Mouse (Mus musculus) hindbrain, embryonic 15.5 days (tissue): ENCODE measurements around the gene Traf4. TPM values are rescaled to one million over a fixed set of nuclear protein-coding genes. Genes with fewer than 3 reads are reported as not detected.

Source experiments
- ATAC-seq: fragments of 200-750 bp; cut with Nextera tagmentation; 2 replicates; pipeline ENCODE4 v1.8.0; 2017; ENCODE audit warnings: low read depth, moderate number of reproducible peaks, moderate TSS enrichment; ENCODE audit not compliant: low FRiP score
- H3K27ac ChIP-seq: fragments of 300-500 bp; sonication (generic); replicated peaks from 2 replicates; pipeline ENCODE4 v1.5.1; 2015; ENCODE audit warnings: mild to moderate bottlenecking, inconsistent platforms
- H3K27me3 ChIP-seq: fragments of 300-500 bp; sonication (generic); 2 replicates; pipeline ENCODE4 v1.6.1; 2015; ENCODE audit warnings: control low read depth, inconsistent platforms
- H3K36me3 ChIP-seq: fragments of 300-500 bp; sonication (generic); 2 replicates; pipeline ENCODE4 v1.6.1; 2015; ENCODE audit warnings: control low read depth, inconsistent platforms
- H3K4me1 ChIP-seq: fragments of 300-500 bp; sonication (generic); replicated peaks from 2 replicates; pipeline ENCODE4 v1.6.1; 2015; ENCODE audit warnings: control low read depth, inconsistent platforms
- H3K4me2 ChIP-seq: fragments of 300-500 bp; sonication (generic); 2 replicates; pipeline ENCODE4 v1.6.1; 2015; ENCODE audit warnings: moderate library complexity, mild to moderate bottlenecking, inconsistent platforms
- H3K4me3 ChIP-seq: fragments of 300-500 bp; sonication (generic); 2 replicates; pipeline ENCODE4 v1.5.1; 2015; ENCODE audit warnings: mild to moderate bottlenecking, inconsistent platforms
- H3K9ac ChIP-seq: fragments of 300-500 bp; sonication (generic); 2 replicates; pipeline ENCODE4 v1.6.1; 2015; ENCODE audit warnings: inconsistent platforms
- H3K9me3 ChIP-seq: fragments of 300-500 bp; sonication (generic); 2 replicates; pipeline ENCODE4 v1.6.1; 2016; ENCODE audit warnings: control low read depth, inconsistent platforms
- WGBS: fragments of 180-500 bp; shearing (Covaris S2); methylation state at CpG from one replicate; pipeline ENCODE4 v1.1.7; 2015; 5-methylcytosine and 5-hydroxymethylcytosine counted together
- polyA plus RNA-seq: library from polyadenylated mRNA; unstranded; fragments of >200 nt; fragmentation: Nextera tagmentation; extraction: Ambion mirVana; gene quantifications from 2 replicates; pipeline ENCODE4 v1.2.1, GENCODE M21; 2015

Gene Traf4
- polyA plus RNA-seq, 1 experiment from 2014 or later: 102 TPM

GRCm38 (mm10) chr11:78171328-78171727 lies 5.9 kb upstream of the Traf4 start:
- Histone ChIP-seq H3K4me1 (peaks cover 6% of the 10 kb centered on the region), H3K4me2 (no peak overlapping the region), H3K4me3 (no peak overlapping the region), H3K9ac (no peak overlapping the region), H3K27me3 (no peaks in the 10 kb centered on the region), H3K27ac (no peak overlapping the region), H3K36me3 (no peaks in the 10 kb centered on the region), H3K9me3 (no peaks in the 10 kb centered on the region)
- no peak for ATAC-seq
- WGBS: 64% methylated on average over 4 of the region's 4 CpGs

- no peak for ATAC-seq
- Histone ChIP-seq H3K27ac (no peak overlapping the region), H3K4me2 (no peak overlapping the region), H3K4me3 (no peak overlapping the region), H3K27me3 (no peaks in the 10 kb centered on the region), H3K4me1 (peaks cover 9% of the 10 kb centered on the region), H3K9me3 (no peaks in the 10 kb centered on the region), H3K9ac (no peak overlapping the region), H3K36me3 (no peaks in the 10 kb centered on the region)
- WGBS: 93% methylated on average over 15 of the region's 15 CpGs
Observed at GRCm38 (mm10) chr11:78170306-78170705, 4.9 kb upstream of the Traf4 start.

- H3K4me2 ChIP-seq: no peak overlapping the region
- no peaks in the 10 kb centered on the region for H3K27me3 ChIP-seq
- H3K4me3 ChIP-seq: no peak overlapping the region
- H3K4me1 ChIP-seq: peaks cover 11% of the 10 kb centered on the region
- H3K9me3 ChIP-seq: no peaks in the 10 kb centered on the region
- H3K9ac ChIP-seq: no peak overlapping the region
- H3K27ac ChIP-seq: no peak overlapping the region
- H3K36me3 ChIP-seq: no peaks in the 10 kb centered on the region
- no peak for ATAC-seq
- WGBS: 66% methylated on average over 19 of the region's 19 CpGs
Observed at GRCm38 (mm10) chr11:78168541-78169468, 3.4 kb upstream of the Traf4 start.

- no peak for ATAC-seq
- peaks cover 25% of the 10 kb centered on the region for H3K4me1 ChIP-seq
- H3K36me3 ChIP-seq: no peaks in the 10 kb centered on the region
- WGBS: 89% methylated on average over 14 of the region's 14 CpGs
- no peak overlapping the region for H3K9ac ChIP-seq
- no peaks in the 10 kb centered on the region for H3K9me3 ChIP-seq
- no peak overlapping the region for H3K27ac ChIP-seq
- no peak overlapping the region for H3K4me3 ChIP-seq
- no peak overlapping the region for H3K4me2 ChIP-seq
- H3K27me3 ChIP-seq: no peaks in the 10 kb centered on the region
Observed at GRCm38 (mm10) chr11:78167257-78167959, 2.0 kb upstream of the Traf4 start.

- no peak overlapping the region for H3K27ac ChIP-seq
- ATAC-seq: no peak
- H3K9me3 ChIP-seq: no peaks in the 10 kb centered on the region
- H3K4me3 ChIP-seq: no peak overlapping the region
- no peaks in the 10 kb centered on the region for H3K27me3 ChIP-seq
- no peaks in the 10 kb centered on the region for H3K36me3 ChIP-seq
- 80% methylated on average over 6 of the region's 6 CpGs for WGBS
- H3K4me1 ChIP-seq: peaks cover 32% of the 10 kb centered on the region
- no peak overlapping the region for H3K4me2 ChIP-seq
- no peak overlapping the region for H3K9ac ChIP-seq
Observed at GRCm38 (mm10) chr11:78166640-78167039, 1.3 kb upstream of the Traf4 start.

- Histone ChIP-seq H3K4me1 (peaks cover 37% of the 10 kb centered on the region), H3K27me3 (no peaks in the 10 kb centered on the region), H3K36me3 (no peaks in the 10 kb centered on the region), H3K4me2 (peak overlapping the region; percentile 63), H3K4me3 (peak overlapping the region; percentile 80), H3K9ac (peak overlapping the region; percentile 37), H3K9me3 (no peaks in the 10 kb centered on the region), H3K27ac (peak overlapping the region; percentile 94)
- no peak for ATAC-seq
- 54% methylated on average over 4 of the region's 4 CpGs for WGBS
Observed at GRCm38 (mm10) chr11:78166161-78166560, 772 bp upstream of the Traf4 start.

- no peaks in the 10 kb centered on the region for H3K9me3 ChIP-seq
- 3% methylated on average over 16 of the region's 16 CpGs for WGBS
- peak overlapping the region; percentile 63 for H3K4me2 ChIP-seq
- no peaks in the 10 kb centered on the region for H3K27me3 ChIP-seq
- ATAC-seq: peak; percentile 53
- peaks cover 3% of the 10 kb centered on the region for H3K36me3 ChIP-seq
- peak overlapping the region; percentile 80 for H3K4me3 ChIP-seq
- H3K4me1 ChIP-seq: peaks cover 39% of the 10 kb centered on the region
- H3K9ac ChIP-seq: peak overlapping the region; percentile 37
- H3K27ac ChIP-seq: peak overlapping the region; percentile 94
Observed at GRCm38 (mm10) chr11:78165761-78166109, 346 bp upstream of the Traf4 start.

GRCm38 (mm10) chr11:78164604-78164923 lies 825 bp downstream of the Traf4 start:
- Histone ChIP-seq H3K27ac (peak overlapping the region; percentile 94), H3K4me3 (peak overlapping the region; percentile 80), H3K9ac (peak overlapping the region; percentile 94), H3K4me1 (peaks cover 39% of the 10 kb centered on the region), H3K9me3 (no peaks in the 10 kb centered on the region), H3K36me3 (peaks cover 15% of the 10 kb centered on the region), H3K27me3 (no peaks in the 10 kb centered on the region), H3K4me2 (peak overlapping the region; percentile 63)
- 0 out of 2 replicates have a peak, but pooled peaks have one; percentile 2 for ATAC-seq
- 0% methylated on average over 14 of the region's 14 CpGs for WGBS

GRCm38 (mm10) chr11:78163681-78164603 lies 1.4 kb downstream of the Traf4 start:
- ATAC-seq: peak; percentile 28
- peak overlapping the region; percentile 94 for H3K27ac ChIP-seq
- H3K27me3 ChIP-seq: no peaks in the 10 kb centered on the region
- 0% methylated on average over 22 of the region's 22 CpGs for WGBS
- peaks cover 20% of the 10 kb centered on the region for H3K36me3 ChIP-seq
- H3K9me3 ChIP-seq: no peaks in the 10 kb centered on the region
- H3K4me1 ChIP-seq: peaks cover 44% of the 10 kb centered on the region
- peak overlapping the region; percentile 63 for H3K4me2 ChIP-seq
- peak overlapping the region; percentile 80 for H3K4me3 ChIP-seq
- H3K9ac ChIP-seq: peak overlapping the region; percentile 94

- Histone ChIP-seq H3K4me3 (peak overlapping the region; percentile 80), H3K27me3 (no peaks in the 10 kb centered on the region), H3K4me2 (peak overlapping the region; percentile 63), H3K9ac (peak overlapping the region; percentile 94), H3K4me1 (peaks cover 44% of the 10 kb centered on the region), H3K27ac (peak overlapping the region; percentile 94), H3K9me3 (no peaks in the 10 kb centered on the region), H3K36me3 (peaks cover 29% of the 10 kb centered on the region)
- 68% methylated on average over 2 of the region's 2 CpGs for WGBS
- ATAC-seq: no peak
Observed at GRCm38 (mm10) chr11:78163045-78163444, 2.3 kb downstream of the Traf4 start.

- Histone ChIP-seq H3K9me3 (no peaks in the 10 kb centered on the region), H3K27me3 (no peaks in the 10 kb centered on the region), H3K9ac (peak overlapping the region; percentile 94; the same call in 1 of the 2 replicates), H3K27ac (peak overlapping the region; percentile 94), H3K4me1 (peaks cover 46% of the 10 kb centered on the region), H3K4me2 (peak overlapping the region; percentile 63), H3K4me3 (peak overlapping the region; percentile 80), H3K36me3 (peaks cover 34% of the 10 kb centered on the region)
- WGBS: 27% methylated on average over 6 of the region's 6 CpGs
- ATAC-seq: no peak
Observed at GRCm38 (mm10) chr11:78162504-78162903, 2.9 kb downstream of the Traf4 start.
